Mouse (Mus musculus) adrenal gland (tissue): ENCODE results near the gene 4930404N11Rik.

Experiments
- intact Hi-C: fragments of 180-260 bp; cut with DNase I; formaldehyde crosslinking; loops from one replicate; pipeline ENCODE4 v1.15.1; 2025

The 4930404N11Rik gene

GRCm38 (mm10) chr10:81334324-81334723 is 31.3 kb downstream of the 4930404N11Rik start:
- intact Hi-C loops, result no loop called here

GRCm38 (mm10) chr10:81332277-81332676 is 33.3 kb downstream of the 4930404N11Rik start:
- intact Hi-C loops, result no loop called here

- intact Hi-C loops, result no loop called here
Observed at GRCm38 (mm10) chr10:81330007-81330406, 35.6 kb downstream of the 4930404N11Rik start.

- intact Hi-C loops, result no loop called here
Observed at GRCm38 (mm10) chr10:81329194-81329975, 36.2 kb downstream of the 4930404N11Rik start.

- intact Hi-C loops, result no loop called here
Observed at GRCm38 (mm10) chr10:81328386-81328785, 37.2 kb downstream of the 4930404N11Rik start, which contains the start of gene Tbxa2r. Gene Tbxa2r, plus strand, starts transcription at chr10:81328731.

- intact Hi-C loops, result no loop called here
Observed at GRCm38 (mm10) chr10:81327959-81328358, 37.7 kb downstream of the 4930404N11Rik start.

GRCm38 (mm10) chr10:81326858-81327257 is 38.8 kb downstream of the 4930404N11Rik start:
- intact Hi-C loops, result no loop called here

- intact Hi-C loops, result no loop called here
Observed at GRCm38 (mm10) chr10:81325781-81326180, 39.8 kb downstream of the 4930404N11Rik start.

- intact Hi-C loops, result no loop called here
Observed at GRCm38 (mm10) chr10:81325176-81325575, 40.4 kb downstream of the 4930404N11Rik start.

- intact Hi-C loops, result no loop called here
Observed at GRCm38 (mm10) chr10:81323791-81324530, 41.7 kb downstream of the 4930404N11Rik start.

- intact Hi-C loops, result no loop called here
Observed at GRCm38 (mm10) chr10:81323141-81323775, 42.4 kb downstream of the 4930404N11Rik start.

- intact Hi-C loops, result no loop called here
Observed at GRCm38 (mm10) chr10:81322444-81322843, 43.2 kb downstream of the 4930404N11Rik start.

- intact Hi-C loops, result no loop called here
Observed at GRCm38 (mm10) chr10:81321436-81321835, 44.2 kb downstream of the 4930404N11Rik start.

GRCm38 (mm10) chr10:81320550-81321347 is 44.9 kb downstream of the 4930404N11Rik start, which contains the start of gene Cactin:
Gene Cactin, plus strand, starts transcription at chr10:81321103.
- intact Hi-C loops, result no loop called here

- intact Hi-C loops, result no loop called here
Observed at GRCm38 (mm10) chr10:81319741-81320549, 45.7 kb downstream of the 4930404N11Rik start.

GRCm38 (mm10) chr10:81319330-81319699 is 46.3 kb downstream of the 4930404N11Rik start:
- intact Hi-C loops, result no loop called here

- intact Hi-C loops, result no loop called here
Observed at GRCm38 (mm10) chr10:81318589-81319329, 46.9 kb downstream of the 4930404N11Rik start.

GRCm38 (mm10) chr10:81317273-81317672 is 48.3 kb downstream of the 4930404N11Rik start:
- intact Hi-C loops, result no loop called here

- intact Hi-C loops, result no loop called here
Observed at GRCm38 (mm10) chr10:81316338-81317060, 49.1 kb downstream of the 4930404N11Rik start.
